Mouse (Mus musculus) CH12.LX (cell line): Measurements from ENCODE around the gene Fam178b. TPM values are rescaled to one million over a fixed set of nuclear protein-coding genes. Genes with fewer than 3 reads are reported as not detected.

Experiments used
- DNase-seq: peaks from one replicate; pipeline ENCODE4 v3.0.0-alpha.2; 2013; ENCODE audit errors: extremely low read depth
- H3K27ac ChIP-seq: 2 replicates; pipeline ENCODE4 v1.5.1; 2012; ENCODE audit warnings: low read depth, mild to moderate bottlenecking, control low read depth, moderate library complexity; ENCODE audit not compliant: insufficient read depth
- H3K27me3 ChIP-seq: replicated peaks from 2 replicates; pipeline ENCODE3; 2012; ENCODE audit warnings: inconsistent platforms
- H3K36me3 ChIP-seq, 2 experiments: replicated peaks in 1 of 2; 2 replicates each; pipeline versions ENCODE3 to v1.6.1; 2012; ENCODE audit warnings: inconsistent platforms in 1 of 2, low read length in 1 of 2, mild to moderate bottlenecking in 1 of 2, mixed read lengths in 1 of 2, moderate library complexity in 1 of 2; ENCODE audit not compliant: control insufficient read depth in 1 of 2, insufficient read depth in 1 of 2
- H3K4me1 ChIP-seq, 2 experiments: 2 replicates each; pipeline ENCODE4 v1.6.1; 2012; ENCODE audit warnings: inconsistent platforms in 1 of 2, moderate library complexity in 1 of 2; ENCODE audit not compliant: insufficient read depth in 2 of 2, control insufficient read depth in 1 of 2
- H3K4me2 ChIP-seq: 2 replicates; pipeline ENCODE4 v1.6.1; 2012; ENCODE audit warnings: low read depth, mild to moderate bottlenecking, control low read depth; ENCODE audit not compliant: poor library complexity, insufficient read depth, severe bottlenecking
- H3K4me3 ChIP-seq, 3 experiments: fragments of 150-350 bp in 1 of 3; sonication (generic) in 1 of 3; replicated peaks in 1 of 3; 2 replicates each; pipeline versions ENCODE3 to v1.5.1; 2011 to 2012; ENCODE audit warnings: low read depth in 2 of 3, low read length in 2 of 3, mild to moderate bottlenecking in 2 of 3, moderate library complexity in 2 of 3, control low read depth in 1 of 3, improper control_type of control experiment in 1 of 3, inconsistent platforms in 1 of 3, mixed read lengths in 1 of 3; ENCODE audit not compliant: poor library complexity in 1 of 3
- H3K79me2 ChIP-seq: replicated peaks from 2 replicates; pipeline ENCODE4 v1.6.1; 2012; ENCODE audit warnings: mild to moderate bottlenecking, moderate library complexity; ENCODE audit not compliant: control insufficient read depth, poor library complexity, insufficient read depth, severe bottlenecking; ENCODE audit errors: extremely low read depth
- H3K9ac ChIP-seq: 2 replicates; pipeline ENCODE4 v1.6.1; 2012; ENCODE audit warnings: low read depth, mild to moderate bottlenecking, control low read depth, moderate library complexity; ENCODE audit not compliant: insufficient read depth
- H3K9me3 ChIP-seq: replicated peaks from 2 replicates; pipeline ENCODE3; 2012; ENCODE audit warnings: low read length, inconsistent platforms, mixed read lengths
- CHD1 ChIP-seq: IDR thresholded peaks from 2 replicates; pipeline ENCODE4 v1.6.1; 2012; ENCODE audit warnings: low read depth, low read length, improper control_type of control experiment, inconsistent platforms
- E2F4 ChIP-seq: IDR thresholded peaks from 2 replicates; pipeline ENCODE4 v1.6.1; 2011; ENCODE audit warnings: low read depth, low read length, improper control_type of control experiment; ENCODE audit not compliant: insufficient replicate concordance
- ETS1 ChIP-seq: conservative IDR thresholded peaks from 2 replicates; pipeline ENCODE4 v1.6.1; 2012; ENCODE audit warnings: low read depth, mild to moderate bottlenecking, inconsistent platforms, low read length, improper control_type of control experiment, moderate library complexity
- IRF4 ChIP-seq: IDR thresholded peaks from 2 replicates; pipeline ENCODE4 v1.6.1; 2014; ENCODE audit warnings: low read depth, mild to moderate bottlenecking, inconsistent platforms, low read length, improper control_type of control experiment
- JUN ChIP-seq: IDR thresholded peaks from 2 replicates; pipeline ENCODE4 v1.6.1; 2011; ENCODE audit warnings: low read depth, mild to moderate bottlenecking, low read length, improper control_type of control experiment, moderate library complexity; ENCODE audit not compliant: insufficient read depth
- MAFK ChIP-seq: IDR thresholded peaks from 2 replicates; pipeline ENCODE4 v1.6.1; 2011; ENCODE audit warnings: low read length, improper control_type of control experiment; ENCODE audit not compliant: insufficient replicate concordance
- MAX ChIP-seq: IDR thresholded peaks from 2 replicates; pipeline ENCODE4 v1.6.1; 2011; ENCODE audit warnings: low read length, improper control_type of control experiment
- MAZ ChIP-seq: IDR thresholded peaks from 2 replicates; pipeline ENCODE4 v1.6.1; 2012; ENCODE audit warnings: low read depth, mild to moderate bottlenecking, inconsistent platforms, low read length, improper control_type of control experiment, moderate library complexity
- MXI1 ChIP-seq: IDR thresholded peaks from 2 replicates; pipeline ENCODE4 v1.6.1; 2011; ENCODE audit warnings: mild to moderate bottlenecking, low read depth, low read length, improper control_type of control experiment
- MYC ChIP-seq: IDR thresholded peaks from 2 replicates; pipeline ENCODE4 v1.6.1; 2011; ENCODE audit warnings: low read depth, mild to moderate bottlenecking, improper control_type of control experiment, low read length
- NELFE ChIP-seq: IDR thresholded peaks from 2 replicates; pipeline ENCODE4 v1.6.1; 2011; ENCODE audit warnings: low read depth, low read length, improper control_type of control experiment
- NRF1 ChIP-seq: IDR thresholded peaks from 2 replicates; pipeline ENCODE4 v1.6.1; 2014; ENCODE audit warnings: low read depth, mild to moderate bottlenecking, inconsistent platforms, low read length, improper control_type of control experiment, moderate library complexity
- POLR2A ChIP-seq: IDR thresholded peaks from 2 replicates; pipeline ENCODE4 v1.6.1; 2011; ENCODE audit warnings: low read depth, mild to moderate bottlenecking, improper control_type of control experiment, low read length
- RAD21 ChIP-seq: IDR thresholded peaks from 2 replicates; pipeline ENCODE4 v1.6.1; 2011; ENCODE audit warnings: low read depth, mild to moderate bottlenecking, low read length, improper control_type of control experiment, moderate library complexity
- SMC3 ChIP-seq: IDR thresholded peaks from 2 replicates; pipeline ENCODE4 v1.6.1; 2011; ENCODE audit warnings: low read depth, low read length, improper control_type of control experiment
- TBP ChIP-seq: conservative IDR thresholded peaks from 2 replicates; pipeline ENCODE4 v1.6.1; 2011; ENCODE audit warnings: low read depth, low read length, improper control_type of control experiment
- TCF12 ChIP-seq: IDR thresholded peaks from 2 replicates; pipeline ENCODE4 v1.6.1; 2014; ENCODE audit warnings: low read depth, mild to moderate bottlenecking, inconsistent platforms, low read length, improper control_type of control experiment
- USF2 ChIP-seq: conservative IDR thresholded peaks from 2 replicates; pipeline ENCODE4 v1.6.1; 2011; ENCODE audit warnings: low read depth, low read length, improper control_type of control experiment
- ZKSCAN1 ChIP-seq: IDR thresholded peaks from 2 replicates; pipeline ENCODE4 v1.6.1; 2012; ENCODE audit warnings: low read depth, inconsistent platforms, low read length, improper control_type of control experiment, borderline replicate concordance
- ZNF384 ChIP-seq: IDR thresholded peaks from 2 replicates; pipeline ENCODE4 v1.6.1; 2012; ENCODE audit warnings: low read depth, low read length, improper control_type of control experiment, inconsistent platforms
- dilution Hi-C: fragments of 300-500 bp; cut with MboI; formaldehyde crosslinking; loops from 2 replicates; pipeline ENCODE4 v1.14.3; 2020; ENCODE audit warnings: low sequenced_read_pairs; ENCODE audit not compliant: extremely low pct_unique_long_range_greater_than_20kb, extremely low pct_ligation_motif_present
- in situ Hi-C: fragments of 300-500 bp; cut with MboI; formaldehyde crosslinking; loops from 3 replicates; pipeline ENCODE4 v1.14.3; 2019; ENCODE audit warnings: low sequenced_read_pairs, low pct_ligation_motif_present, low pct_unique_long_range_greater_than_20kb, mixed read lengths
- polyA plus RNA-seq: library from polyadenylated mRNA; unstranded; fragments of >175 nt; gene quantifications from 2 replicates; pipeline ENCODE4 v1.2.1, GENCODE M21; 2012; ENCODE audit warnings: low read depth; ENCODE audit not compliant: insufficient read length
- total RNA-seq, 2 experiments: library from RNA; depleted of rRNA; stranded (reverse); fragments of 300-350 nt in 1 of 2; fragments of >200 nt in 1 of 2; gene quantifications; 2 replicates each; pipeline ENCODE4 v1.2.3; 2012 to 2014

Gene Fam178b
- total and polyA plus RNA-seq, 3 experiments = 0.50 TPM; not detected in 2

GRCm38 (mm10) chr1:36646285-36646684 lies 36.7 kb downstream of the Fam178b start:
- no peak for TF ChIP-seq NELFE
- no peak for TF ChIP-seq POLR2A
- TF ChIP-seq MAX = no peak
- in situ Hi-C loops (no loop called here), dilution Hi-C loops (no loop called here)
- DNase-seq = no peak
- H3K4me3 ChIP-seq = no peak overlapping the region
- no peak overlapping the region for H3K27ac ChIP-seq
- peaks cover 12 to 18% of the 10 kb centered on the region in 2 experiments; a peak in 3 of 4 replicates for H3K4me1 ChIP-seq
- H3K27me3 ChIP-seq = no peaks in the 10 kb centered on the region
- H3K4me2 ChIP-seq = no peak overlapping the region
- H3K36me3 ChIP-seq = no peaks in the 10 kb centered on the region
- no peak overlapping the region for H3K9ac ChIP-seq
- H3K9me3 ChIP-seq = no peaks in the 10 kb centered on the region
- no peaks in the 10 kb centered on the region for H3K79me2 ChIP-seq

GRCm38 (mm10) chr1:36644615-36645007 lies 38.4 kb downstream of the Fam178b start:
- Histone ChIP-seq H3K4me1 (peaks cover 15 to 26% of the 10 kb centered on the region in 2 experiments; a peak in 3 of 4 replicates), H3K9ac (no peak overlapping the region), H3K4me2 (no peak overlapping the region), H3K4me3 (no peak overlapping the region), H3K9me3 (no peaks in the 10 kb centered on the region), H3K36me3 (no peaks in the 10 kb centered on the region), H3K27ac (no peak overlapping the region), H3K79me2 (no peaks in the 10 kb centered on the region), H3K27me3 (no peaks in the 10 kb centered on the region)
- no peak for TF ChIP-seq SMC3
- no peak for TF ChIP-seq MAX
- TF ChIP-seq ZNF384 = no peak
- no peak for TF ChIP-seq USF2
- no peak for TF ChIP-seq POLR2A
- TF ChIP-seq IRF4 = no peak
- TF ChIP-seq MXI1 = no peak
- no peak for TF ChIP-seq JUN
- TF ChIP-seq TCF12 = no peak
- no peak for TF ChIP-seq NRF1
- no peak for TF ChIP-seq CHD1
- no peak for TF ChIP-seq ETS1
- TF ChIP-seq MAZ = no peak
- TF ChIP-seq E2F4 = no peak
- no peak for TF ChIP-seq ZKSCAN1
- no peak for TF ChIP-seq MYC
- no peak for TF ChIP-seq RAD21
- no peak for TF ChIP-seq MAFK
- no peak for TF ChIP-seq TBP
- in situ Hi-C loops (no loop called here), dilution Hi-C loops (no loop called here)
- no peak for DNase-seq
